Mouse (Mus musculus) forebrain, embryonic 14.5 days (tissue): Measurements from ENCODE around the gene Casp9. TPM values are rescaled to one million over a fixed set of nuclear protein-coding genes. Genes with fewer than 3 reads are reported as not detected.
"Not testable (repeated sequence)": the region's sequence is repeated elsewhere in the genome, so short reads cannot be mapped to it uniquely, and the experiment has no call there.

Experiments used
- ATAC-seq: fragments of 200-750 bp; cut with Nextera tagmentation; 2 replicates; pipeline ENCODE4 v1.8.0; 2017; ENCODE audit warnings: mild to moderate bottlenecking, moderate library complexity
- DNase-seq: peaks from one replicate; pipeline ENCODE4 v3.0.0-alpha.2; 2015; ENCODE audit warnings: low spot score
- H3K27ac ChIP-seq: fragments of 300-500 bp; sonication (generic); 2 replicates; pipeline ENCODE4 v1.5.1; 2014; ENCODE audit warnings: low read depth, mild to moderate bottlenecking, control low read depth, low read length, moderate library complexity
- H3K27me3 ChIP-seq: fragments of 300-500 bp; sonication (generic); replicated peaks from 2 replicates; pipeline ENCODE4 v1.6.1; 2014; ENCODE audit warnings: low read length, control low read depth, mixed read lengths; ENCODE audit not compliant: control insufficient read depth, insufficient read depth
- H3K36me3 ChIP-seq: fragments of 300-500 bp; sonication (generic); 2 replicates; pipeline ENCODE4 v1.6.1; 2014; ENCODE audit warnings: low read length, control low read depth; ENCODE audit not compliant: control insufficient read depth, insufficient read depth
- H3K4me1 ChIP-seq: fragments of 300-500 bp; sonication (generic); 2 replicates; pipeline ENCODE4 v1.6.1; 2014; ENCODE audit warnings: antibody characterized with exemption, low read length, control low read depth; ENCODE audit not compliant: control insufficient read depth, insufficient read depth
- H3K4me2 ChIP-seq: fragments of 300-500 bp; sonication (generic); 2 replicates; pipeline ENCODE4 v1.6.1; 2014; ENCODE audit warnings: mild to moderate bottlenecking, control low read depth, low read length
- H3K4me3 ChIP-seq: fragments of 300-500 bp; sonication (generic); 2 replicates; pipeline ENCODE4 v1.5.1; 2014; ENCODE audit warnings: low read depth, low read length, control low read depth
- H3K9ac ChIP-seq: fragments of 300-500 bp; sonication (generic); 2 replicates; pipeline ENCODE4 v1.6.1; 2014; ENCODE audit warnings: mild to moderate bottlenecking, low read length, control low read depth, moderate library complexity
- H3K9me3 ChIP-seq: fragments of 300-500 bp; sonication (generic); replicated peaks from 2 replicates; pipeline ENCODE4 v1.6.1; 2016; ENCODE audit warnings: low read length, control low read depth, mixed read lengths; ENCODE audit not compliant: control insufficient read depth
- WGBS: fragments of 180-500 bp; shearing (Covaris S2); extraction: QIAGEN DNeasy Blood & Tissue Kit; methylation state at CpG from one replicate; pipeline ENCODE4 v1.1.7; 2014; 5-methylcytosine and 5-hydroxymethylcytosine counted together
- polyA plus RNA-seq: library from polyadenylated mRNA; unstranded; fragments of >200 nt; fragmentation: Nextera tagmentation; extraction: Ambion mirVana; gene quantifications from 2 replicates; pipeline ENCODE4 v1.2.1, GENCODE M21; 2014

Casp9 gene
- polyA plus RNA-seq, 1 experiment from 2014 or later: 8.3 TPM

GRCm38 (mm10) chr4:141769501-141770160, 23.8 kb upstream of the Casp9 start:
- 81% methylated on average over 8 of the region's 8 CpGs for WGBS
- H3K9me3 ChIP-seq: no peaks in the 10 kb centered on the region

GRCm38 (mm10) chr4:141771823-141772222, 21.6 kb upstream of the Casp9 start:
- H3K4me1 ChIP-seq: peaks cover 7% of the 10 kb centered on the region
- ATAC-seq: no peak
- no peaks in the 10 kb centered on the region for H3K9me3 ChIP-seq
- H3K9ac ChIP-seq: no peak overlapping the region
- H3K27me3 ChIP-seq: no peaks in the 10 kb centered on the region
- H3K27ac ChIP-seq: no peak overlapping the region
- DNase-seq: no peak
- WGBS: 93% methylated on average over 8 of the region's 8 CpGs
- H3K4me3 ChIP-seq: no peak overlapping the region
- peaks cover 93% of the 10 kb centered on the region for H3K36me3 ChIP-seq
- H3K4me2 ChIP-seq: no peak overlapping the region

More at GRCm38 (mm10) chr4:141769501-141770160, 23.8 kb upstream of the Casp9 start:
- Histone ChIP-seq H3K27ac (no peak overlapping the region), H3K9ac (no peak overlapping the region), H3K27me3 (no peaks in the 10 kb centered on the region), H3K4me1 (peaks cover 13% of the 10 kb centered on the region), H3K36me3 (peaks cover 88% of the 10 kb centered on the region), H3K4me2 (no peak overlapping the region), H3K4me3 (no peak overlapping the region)
- ATAC-seq (no peak), DNase-seq (no peak)

- H3K9ac ChIP-seq, H3K4me2 ChIP-seq, ATAC-seq, H3K9me3 ChIP-seq, DNase-seq, H3K27ac ChIP-seq, H3K4me3 ChIP-seq, H3K4me1 ChIP-seq, H3K27me3 ChIP-seq: not testable (repeated sequence)
- WGBS: 85% methylated on average over 4 of the region's 4 CpGs
- peaks cover 89% of the 10 kb centered on the region for H3K36me3 ChIP-seq
Observed at GRCm38 (mm10) chr4:141773019-141773418, 20.4 kb upstream of the Casp9 start.

- Histone ChIP-seq H3K27me3 (no peaks in the 10 kb centered on the region), H3K27ac (no peak overlapping the region), H3K9ac (no peak overlapping the region), H3K9me3 (no peaks in the 10 kb centered on the region), H3K4me3 (no peak overlapping the region), H3K4me2 (no peak overlapping the region), H3K36me3 (peaks cover 84% of the 10 kb centered on the region), H3K4me1 (no peaks in the 10 kb centered on the region)
- ATAC-seq (no peak), DNase-seq (no peak)
- WGBS: 91% methylated on average over 8 of the region's 8 CpGs
Observed at GRCm38 (mm10) chr4:141779828-141780227, 13.6 kb upstream of the Casp9 start.

GRCm38 (mm10) chr4:141781201-141781985, 12.0 kb upstream of the Casp9 start:
- H3K4me3 ChIP-seq: no peak overlapping the region
- peaks cover 80% of the 10 kb centered on the region for H3K36me3 ChIP-seq
- no peaks in the 10 kb centered on the region for H3K4me1 ChIP-seq
- H3K4me2 ChIP-seq: no peak overlapping the region
- H3K27ac ChIP-seq: no peak overlapping the region
- no peak overlapping the region for H3K9ac ChIP-seq
- no peaks in the 10 kb centered on the region for H3K9me3 ChIP-seq
- DNase-seq (no peak), ATAC-seq (no peak)
- H3K27me3 ChIP-seq: no peaks in the 10 kb centered on the region
- 96% methylated on average over 8 of the region's 8 CpGs for WGBS

GRCm38 (mm10) chr4:141784835-141785234, 8.6 kb upstream of the Casp9 start:
- peaks cover 4% of the 10 kb centered on the region for H3K4me1 ChIP-seq
- no peak overlapping the region for H3K9ac ChIP-seq
- no peak overlapping the region for H3K4me2 ChIP-seq
- H3K9me3 ChIP-seq: no peaks in the 10 kb centered on the region
- WGBS: 85% methylated on average over 5 of the region's 5 CpGs
- peaks cover 70% of the 10 kb centered on the region for H3K36me3 ChIP-seq
- no peak overlapping the region for H3K27ac ChIP-seq
- ATAC-seq: no peak
- DNase-seq: no peak
- H3K27me3 ChIP-seq: no peaks in the 10 kb centered on the region
- no peak overlapping the region for H3K4me3 ChIP-seq

- Histone ChIP-seq H3K27ac (no peak overlapping the region), H3K9ac (no peak overlapping the region), H3K4me3 (no peak overlapping the region), H3K36me3 (peaks cover 58% of the 10 kb centered on the region), H3K4me2 (no peak overlapping the region), H3K4me1 (peaks cover 5% of the 10 kb centered on the region), H3K27me3 (no peaks in the 10 kb centered on the region), H3K9me3 (no peaks in the 10 kb centered on the region)
- WGBS: 95% methylated on average over 13 of the region's 13 CpGs
- ATAC-seq (no peak), DNase-seq (no peak)
Observed at GRCm38 (mm10) chr4:141786141-141786540, 7.3 kb upstream of the Casp9 start.

GRCm38 (mm10) chr4:141787046-141787445, 6.4 kb upstream of the Casp9 start:
- ATAC-seq (no peak), DNase-seq (no peak)
- H3K27me3 ChIP-seq: no peaks in the 10 kb centered on the region
- WGBS: 79% methylated on average over 6 of the region's 6 CpGs
- peaks cover 5% of the 10 kb centered on the region for H3K4me1 ChIP-seq
- H3K36me3 ChIP-seq: peaks cover 49% of the 10 kb centered on the region
- no peaks in the 10 kb centered on the region for H3K9me3 ChIP-seq
- H3K4me2 ChIP-seq: no peak overlapping the region
- H3K27ac ChIP-seq: no peak overlapping the region
- H3K9ac ChIP-seq: no peak overlapping the region
- H3K4me3 ChIP-seq: no peak overlapping the region

GRCm38 (mm10) chr4:141787462-141787861, 6.0 kb upstream of the Casp9 start:
- no peaks in the 10 kb centered on the region for H3K9me3 ChIP-seq
- H3K4me1 ChIP-seq: peaks cover 5% of the 10 kb centered on the region
- H3K4me3 ChIP-seq: no peak overlapping the region
- WGBS: 95% methylated on average over 7 of the region's 7 CpGs
- H3K36me3 ChIP-seq: peaks cover 45% of the 10 kb centered on the region
- ATAC-seq: no peak
- no peaks in the 10 kb centered on the region for H3K27me3 ChIP-seq
- no peak overlapping the region for H3K4me2 ChIP-seq
- H3K27ac ChIP-seq: no peak overlapping the region
- no peak overlapping the region for H3K9ac ChIP-seq
- no peak for DNase-seq
